Mouse (Mus musculus): Measurements from ENCODE around the gene Tha1. TPM values are rescaled to one million over a fixed set of nuclear protein-coding genes. Genes with fewer than 3 reads are reported as not detected.

Gene Tha1
- 1 to 10 TPM; 2.1 to 3.3 TPM for total RNA-seq (2021)

- intact Hi-C loops (cut with DNase I) = loop anchor here (5.0 to 10.0 kb wide), 3 partner anchors 122 to 352 kb away; no protein-coding TSS in a partner anchor
- DNase-seq = peak; percentile 82
Measured at GRCm38 (mm10) chr11:117872861-117873608, at the start of gene Tha1. TSS of gene Tha1 (minus strand) at chr11:117873481.

- intact Hi-C loops (cut with DNase I) = no loop called here
- DNase-seq = no peak
Measured at GRCm38 (mm10) chr11:117919211-117919610, 45.9 kb upstream of the Tha1 start.

- DNase-seq = no peak
- intact Hi-C loops (cut with DNase I) = no loop called here
Measured at GRCm38 (mm10) chr11:117918541-117918940, 45.3 kb upstream of the Tha1 start.

GRCm38 (mm10) chr11:117915837-117916236 is 42.6 kb upstream of the Tha1 start:
- DNase-seq = no peak
- intact Hi-C loops (cut with DNase I) = no loop called here

GRCm38 (mm10) chr11:117915341-117915740 is 42.1 kb upstream of the Tha1 start:
- intact Hi-C loops (cut with DNase I) = no loop called here
- DNase-seq = no peak

GRCm38 (mm10) chr11:117914531-117914930 is 41.2 kb upstream of the Tha1 start:
- intact Hi-C loops (cut with DNase I) = no loop called here

GRCm38 (mm10) chr11:117912684-117913352 is 39.5 kb upstream of the Tha1 start:
- DNase-seq = peak; percentile 71
- intact Hi-C loops (cut with DNase I) = no loop called here

More at GRCm38 (mm10) chr11:117914531-117914930, 41.2 kb upstream of the Tha1 start:
- no peak for DNase-seq

GRCm38 (mm10) chr11:117909337-117909736 is 36.1 kb upstream of the Tha1 start:
- intact Hi-C loops (cut with DNase I) = no loop called here
- DNase-seq = no peak

GRCm38 (mm10) chr11:117904442-117904841 is 31.2 kb upstream of the Tha1 start:
- intact Hi-C loops (cut with DNase I) = no loop called here
- no peak for DNase-seq

GRCm38 (mm10) chr11:117902282-117902681 is 29.0 kb upstream of the Tha1 start:
- intact Hi-C loops (cut with DNase I) = no loop called here
- DNase-seq = no peak

GRCm38 (mm10) chr11:117896533-117896932 is 23.3 kb upstream of the Tha1 start:
- no peak for DNase-seq
- intact Hi-C loops (cut with DNase I) = no loop called here

- intact Hi-C loops (cut with DNase I) = no loop called here
- DNase-seq = no peak
Measured at GRCm38 (mm10) chr11:117894676-117895075, 21.4 kb upstream of the Tha1 start.

- DNase-seq = no peak
- intact Hi-C loops (cut with DNase I) = no loop called here
Measured at GRCm38 (mm10) chr11:117892199-117892598, 18.9 kb upstream of the Tha1 start.

- DNase-seq = no peak
- intact Hi-C loops (cut with DNase I) = no loop called here
Measured at GRCm38 (mm10) chr11:117891581-117892175, 18.4 kb upstream of the Tha1 start.

- DNase-seq = no peak
- intact Hi-C loops (cut with DNase I) = no loop called here
Measured at GRCm38 (mm10) chr11:117890519-117891282, 17.4 kb upstream of the Tha1 start.

GRCm38 (mm10) chr11:117889887-117890340 is 16.6 kb upstream of the Tha1 start:
- DNase-seq = no peak
- intact Hi-C loops (cut with DNase I) = no loop called here

GRCm38 (mm10) chr11:117888853-117889822 is 15.9 kb upstream of the Tha1 start:
- no peak for DNase-seq
- intact Hi-C loops (cut with DNase I) = no loop called here

- intact Hi-C loops (cut with DNase I) = no loop called here
Measured at GRCm38 (mm10) chr11:117888168-117888852, 15.0 kb upstream of the Tha1 start.

GRCm38 (mm10) chr11:117886000-117886399 is 12.7 kb upstream of the Tha1 start:
- DNase-seq = no peak
- intact Hi-C loops (cut with DNase I) = no loop called here

More at GRCm38 (mm10) chr11:117888168-117888852, 15.0 kb upstream of the Tha1 start:
- no peak for DNase-seq

Measured in left cerebral cortex, postnatal 4 days (tissue).